Mouse (Mus musculus) retina, embryonic 14.5 days (tissue): ENCODE results near the gene Dcps.
"Not testable (repeated sequence)": the region's sequence is repeated elsewhere in the genome, so short reads cannot be mapped to it uniquely, and the experiment has no call there.

ENCODE experiments used
- DNase-seq: peaks from one replicate; pipeline ENCODE4 v3.0.0-alpha.2; 2015; ENCODE audit warnings: low spot score

Dcps gene

GRCm38 (mm10) chr9:35176124-35176659 is 331 bp upstream of the Dcps start:
- DNase-seq: no peak

GRCm38 (mm10) chr9:35173331-35173730 is 2.5 kb downstream of the Dcps start:
- no peak for DNase-seq

- DNase-seq: no peak
Observed at GRCm38 (mm10) chr9:35170071-35170470, 5.8 kb downstream of the Dcps start.

- DNase-seq: peak; percentile 68
Observed at GRCm38 (mm10) chr9:35166798-35167635, 8.8 kb downstream of the Dcps start.

- DNase-seq: peak; percentile 75
Observed at GRCm38 (mm10) chr9:35166144-35166797, 9.6 kb downstream of the Dcps start.

- no peak for DNase-seq
Observed at GRCm38 (mm10) chr9:35164142-35164874, 11.6 kb downstream of the Dcps start.

GRCm38 (mm10) chr9:35163011-35163690 is 12.7 kb downstream of the Dcps start:
- DNase-seq: no peak

GRCm38 (mm10) chr9:35161721-35162120 is 14.1 kb downstream of the Dcps start:
- DNase-seq: no peak

GRCm38 (mm10) chr9:35160662-35161061 is 15.2 kb downstream of the Dcps start:
- DNase-seq: no peak

GRCm38 (mm10) chr9:35158477-35158876 is 17.4 kb downstream of the Dcps start:
- DNase-seq: no peak

GRCm38 (mm10) chr9:35156862-35157261 is 19.0 kb downstream of the Dcps start:
- no peak for DNase-seq

GRCm38 (mm10) chr9:35156002-35156710 is 19.7 kb downstream of the Dcps start:
- no peak for DNase-seq

GRCm38 (mm10) chr9:35152923-35153322 is 22.9 kb downstream of the Dcps start:
- no peak for DNase-seq

GRCm38 (mm10) chr9:35148822-35149221 is 27.0 kb downstream of the Dcps start:
- DNase-seq: not testable (repeated sequence)

GRCm38 (mm10) chr9:35147261-35147660 is 28.6 kb downstream of the Dcps start:
- DNase-seq: not testable (repeated sequence)

- DNase-seq: no peak
Observed at GRCm38 (mm10) chr9:35145829-35146228, 30.0 kb downstream of the Dcps start.

- DNase-seq: no peak
Observed at GRCm38 (mm10) chr9:35145118-35145517, 30.7 kb downstream of the Dcps start.

- DNase-seq: no peak
Observed at GRCm38 (mm10) chr9:35142221-35142620, 33.6 kb downstream of the Dcps start.

GRCm38 (mm10) chr9:35139231-35139744 is 36.6 kb downstream of the Dcps start:
- DNase-seq: no peak

- DNase-seq: no peak
Observed at GRCm38 (mm10) chr9:35138029-35138428, 37.8 kb downstream of the Dcps start.

- DNase-seq: no peak
Observed at GRCm38 (mm10) chr9:35135575-35135974, 40.3 kb downstream of the Dcps start.
